Mouse (Mus musculus) liver, postnatal 0 days (tissue): ENCODE measurements around the gene Dpt.

ENCODE experiments used
- CTCF ChIP-seq: sonication (generic); IDR thresholded peaks from 2 replicates; pipeline ENCODE4 v1.5.1; 2016; ENCODE audit warnings: antibody characterized with exemption, low read depth
- EP300 ChIP-seq: IDR thresholded peaks from 2 replicates; pipeline ENCODE4 v1.6.1; 2016; ENCODE audit warnings: antibody characterized with exemption, low read depth, mild to moderate bottlenecking

DNA sequence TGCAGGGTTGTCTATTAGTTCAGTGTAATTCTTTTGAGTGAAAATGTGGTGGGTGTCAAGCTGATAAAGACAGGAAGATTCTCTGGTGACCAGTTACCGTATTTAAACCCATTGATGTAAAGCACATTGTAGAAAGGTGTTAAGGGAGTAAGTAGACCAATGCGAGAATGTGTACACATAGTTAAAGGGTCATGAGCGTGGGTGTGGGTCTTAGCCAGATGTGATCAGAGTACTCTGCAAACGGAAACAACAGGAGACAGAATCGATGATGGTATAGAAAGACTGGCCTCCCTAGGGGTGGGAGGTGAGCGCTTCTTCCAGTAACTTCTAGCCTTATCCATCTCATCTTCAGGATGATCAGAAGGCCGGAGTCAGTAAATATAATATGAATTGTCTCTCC lies 8.2 kb upstream of the Dpt start:
- TF ChIP-seq CTCF (no peak), EP300 (no peak)
